25 mouse cellular contexts compared by ENCODE assay signal in the genomic region with DNA sequence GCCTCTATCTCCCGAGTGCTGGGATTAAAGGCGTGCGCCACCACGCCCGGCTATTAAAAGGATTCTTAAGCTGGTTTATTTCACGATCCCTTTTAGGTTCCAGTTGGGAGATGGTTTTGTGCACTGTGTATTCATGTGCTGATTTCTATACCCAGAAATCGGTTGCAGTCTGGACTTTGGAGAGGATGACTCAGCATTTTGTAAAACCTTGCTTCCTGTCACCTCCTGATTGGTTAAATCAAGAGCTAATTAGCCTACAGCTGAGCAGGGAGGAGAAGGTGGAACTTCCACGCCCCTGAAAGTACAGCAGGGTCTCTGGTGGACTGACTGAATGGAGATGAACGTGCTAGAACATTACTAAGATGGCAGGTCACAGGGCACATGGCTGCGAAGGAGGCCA. TPM values are rescaled to one million over a fixed set of nuclear protein-coding genes. Genes with fewer than 3 reads are reported as not detected.
DNase-seq lines count a peak whose midpoint lies in the region; ATAC-seq and TF ChIP-seq lines count a peak whose summit lies in the region.
"Had no signal": no experiment of that assay in that cellular context is flagged by ENCODE, and none has a peak within 500 bp of the region (broad histone marks: within the 10 kb centered on the region; RNA-seq: fewer than 3 reads in every experiment).

No protein-coding gene starts in this region.

- ATAC-seq in granulocyte monocyte progenitor cell, adult 5-6 weeks (replicated peaks; ENCODE audit: poor library complexity, severe bottlenecking): peak; percentile 20; the same call in 1 of the 2 replicates
- ATAC-seq: activated CD4-positive, CD25-positive, alpha-beta regulatory T cell, adult 4 months; forebrain, embryonic 16.5 days; intestine, postnatal 0 days had no signal

- H3K9ac ChIP-seq in heart, adult 2 months (ENCODE audit: low read depth, low read length): no peak overlapping the region
- H3K9ac ChIP-seq: embryonic facial prominence, embryonic 12.5 days; embryonic facial prominence, embryonic 15.5 days; forebrain, embryonic 12.5 days; hindbrain, embryonic 12.5 days; hindbrain, embryonic 15.5 days had no signal

- H3K27me3 ChIP-seq in heart, adult 2 months (ENCODE audit: control insufficient read depth, insufficient read depth, low read length): no peaks in the 10 kb centered on the region
- H3K27me3 ChIP-seq: embryonic facial prominence, embryonic 12.5 days; embryonic facial prominence, embryonic 15.5 days; forebrain, embryonic 12.5 days; hindbrain, embryonic 12.5 days; hindbrain, embryonic 15.5 days had no signal

- TF ChIP-seq EP300 in heart, adult 2 months (IDR thresholded peaks at IDR 0.05; ENCODE audit: insufficient read depth, low read depth, low read length): no peak

- H3K27ac ChIP-seq in heart, adult 2 months: no peak overlapping the region
- H3K27ac ChIP-seq: embryonic facial prominence, embryonic 12.5 days; embryonic facial prominence, embryonic 15.5 days; forebrain, embryonic 12.5 days; hindbrain, embryonic 12.5 days; hindbrain, embryonic 15.5 days had no signal

- peaks cover 3% of the 10 kb centered on the region; the same call in 1 of the 2 replicates for H3K36me3 ChIP-seq in heart, adult 2 months (ENCODE audit: control insufficient read depth, insufficient read depth, low read length)
- H3K36me3 ChIP-seq: embryonic facial prominence, embryonic 12.5 days; embryonic facial prominence, embryonic 15.5 days; forebrain, embryonic 12.5 days; hindbrain, embryonic 12.5 days; hindbrain, embryonic 15.5 days had no signal

- no peak for TF ChIP-seq CTCF in heart, adult 2 months (IDR thresholded peaks at IDR 0.05)

- 87% methylated on average over 10 of the region's 10 CpGs for WGBS in heart, adult 2 months

- no peak overlapping the region for H3K4me3 ChIP-seq in heart, adult 2 months
- H3K4me3 ChIP-seq: embryonic facial prominence, embryonic 12.5 days; embryonic facial prominence, embryonic 15.5 days; forebrain, embryonic 12.5 days; hindbrain, embryonic 12.5 days; hindbrain, embryonic 15.5 days had no signal

- intact Hi-C loops in heart, adult 2 months (cut with DNase I): no loop called here

- DNase-seq in thymus, postnatal 0 days (ENCODE audit: low spot score): peak; percentile 16
- no peak for DNase-seq in thymus, adult 18-20 months
- DNase-seq in ES-CJ7 (ENCODE audit: low read depth, low spot score): peak; percentile 77
- DNase-seq in WW6 (ENCODE audit: low read depth, low spot score): peak; percentile 24
- no peak for DNase-seq in heart, adult 2 months
- DNase-seq in left cerebral cortex, adult 11 months (ENCODE audit: low spot score): no peak
- DNase-seq in liver: no peak
- DNase-seq: adrenal gland, postnatal 10 days; adrenal gland, postnatal 36 days; cerebellum, adult 18-20 months; cerebellum, adult 9-10 months; cerebellum, postnatal 14 days; gastrocnemius, postnatal 10 days; gastrocnemius, postnatal 36 days; heart, adult 18-20 months had no signal

- no peak for TF ChIP-seq POLR2A in heart, adult 2 months (IDR thresholded peaks at IDR 0.05; ENCODE audit: insufficient read depth, low read depth, low read length)

- no peaks in the 10 kb centered on the region for H3K79me2 ChIP-seq in heart, adult 2 months (replicated peaks; ENCODE audit: control insufficient read depth, insufficient read depth, low read length)

- H3K4me1 ChIP-seq in heart, adult 2 months (ENCODE audit: control insufficient read depth, insufficient read depth, low read length): peaks cover 2% of the 10 kb centered on the region; the same call in 1 of the 2 replicates
- H3K4me1 ChIP-seq: embryonic facial prominence, embryonic 12.5 days; embryonic facial prominence, embryonic 15.5 days; forebrain, embryonic 12.5 days; hindbrain, embryonic 15.5 days had no signal

RNA-seq across cellular contexts. Expression of a gene that starts 12.6 kb away (rescaled TPM):
- 1.1 and 1.8 TPM in 2 replicates for polyA plus RNA-seq in thymus, postnatal 0 days (2015; fragmentation: Nextera tagmentation; extraction: Ambion mirVana)
- not detected in 2 replicates for total RNA-seq in granulocyte monocyte progenitor cell, adult 5-6 weeks (2014; fragmentation: Nextera tagmentation)
- total RNA-seq in granulocyte monocyte progenitor cell, adult 5-6 weeks (2017): not detected in 2 replicates
- total RNA-seq in heart, adult 2 months (2021): under 1 TPM; 0.08 to 0.11 TPM
- polyA plus RNA-seq in heart, adult 2 months (2012; rRNA removed): 0.10 and 0.15 TPM in 2 replicates
- total RNA-seq: hematopoietic stem cell, adult 5-6 weeks had no signal
- polyA plus RNA-seq: activated CD4-positive, CD25-positive, alpha-beta regulatory T cell, adult 4 months had no signal

Comparison
In these comparisons a context has a peak if more than half of its experiments do, and no peak if none do; other contexts are left out.
1. DNase-seq: peak in thymus, postnatal 0 days (single experiment), ES-CJ7 (single experiment) and WW6 (single experiment); none in thymus, adult 18-20 months (0 of 2), heart, adult 2 months (0 of 2), left cerebral cortex, adult 11 months (single experiment) and liver (single experiment).